Mouse (Mus musculus) left cerebral cortex, adult 8-10 months (tissue): ENCODE data around the gene Sema4b. TPM values are rescaled to one million over a fixed set of nuclear protein-coding genes. Genes with fewer than 3 reads are reported as not detected.

ENCODE experiments used
- DNase-seq, 2 experiments: peaks; one replicate each; pipeline ENCODE4 v3.0.0; 2022; ENCODE audit warnings: low spot score in 2 of 2
- total RNA-seq, 4 experiments: library from RNA; stranded (reverse); gene quantifications; 2 replicates each; pipeline ENCODE4 v1.2.4; 2022

Sema4b gene
- total RNA-seq, 4 experiments from 2014 or later = 18.6 to 22.7 (median 20.6) TPM

GRCm38 (mm10) chr7:80215398-80215797, 28.8 kb downstream of the Sema4b start:
- no peak for DNase-seq

GRCm38 (mm10) chr7:80216566-80216965, 29.9 kb downstream of the Sema4b start:
- DNase-seq = no peak

GRCm38 (mm10) chr7:80218666-80219065, 32.0 kb downstream of the Sema4b start:
- no peak for DNase-seq

- DNase-seq = no peak
These were observed 33.7 kb downstream of the Sema4b start for GRCm38 (mm10) chr7:80220237-80220797.

GRCm38 (mm10) chr7:80221179-80221750, 34.6 kb downstream of the Sema4b start:
- DNase-seq = no peak

- DNase-seq = no peak
These were observed 40.4 kb downstream of the Sema4b start for GRCm38 (mm10) chr7:80227065-80227464.

GRCm38 (mm10) chr7:80230196-80230595, 43.6 kb downstream of the Sema4b start:
- no peak for DNase-seq

GRCm38 (mm10) chr7:80231971-80232488, 45.4 kb downstream of the Sema4b start:
- no peak for DNase-seq

- peak; percentile 86 to 93 for DNase-seq
These were observed 45.9 kb downstream of the Sema4b start, which contains the start of the genes Cib1 and Gdpgp1 for GRCm38 (mm10) chr7:80232489-80233029. Cib1 (minus strand) TSS chr7:80232813. Gdpgp1 (plus strand) TSS chr7:80232865.

GRCm38 (mm10) chr7:80233799-80234198, 47.2 kb downstream of the Sema4b start:
- no peak for DNase-seq

GRCm38 (mm10) chr7:80238542-80238941, 51.9 kb downstream of the Sema4b start:
- no peak for DNase-seq

GRCm38 (mm10) chr7:80241661-80242060, 55.0 kb downstream of the Sema4b start:
- DNase-seq = no peak

GRCm38 (mm10) chr7:80244851-80245250, 58.2 kb downstream of the Sema4b start:
- no peak for DNase-seq

GRCm38 (mm10) chr7:80246148-80246721, 59.6 kb downstream of the Sema4b start, which contains the start of gene Ttll13:
Ttll13 (plus strand) TSS chr7:80246376.
- DNase-seq = peak; percentile 75 to 97

GRCm38 (mm10) chr7:80246859-80247258, 60.2 kb downstream of the Sema4b start:
- DNase-seq = no peak

- no peak for DNase-seq
These were observed 65.8 kb downstream of the Sema4b start for GRCm38 (mm10) chr7:80252437-80252836.

GRCm38 (mm10) chr7:80252886-80253285, 66.2 kb downstream of the Sema4b start:
- DNase-seq = no peak

GRCm38 (mm10) chr7:80255981-80256380, 69.3 kb downstream of the Sema4b start:
- DNase-seq = no peak

GRCm38 (mm10) chr7:80257706-80258105, 71.1 kb downstream of the Sema4b start:
- DNase-seq = no peak

- peak; percentile 64 to 84 for DNase-seq
These were observed 74.2 kb downstream of the Sema4b start, which contains the start of gene Ngrn for GRCm38 (mm10) chr7:80260625-80261371. Ngrn (plus strand) TSS chr7:80261215.

GRCm38 (mm10) chr7:80261372-80261990, 74.8 kb downstream of the Sema4b start:
- DNase-seq = peak in 1 of 2 experiments; percentile 14
